Mouse (Mus musculus) central nervous system, embryonic 14 days (tissue): ENCODE results near the gene Phf19. TPM values are rescaled to one million over a fixed set of nuclear protein-coding genes. Genes with fewer than 3 reads are reported as not detected.

ENCODE experiments used
- polyA plus RNA-seq: library from polyadenylated mRNA; depleted of rRNA; stranded (reverse); fragments of >200 nt; gene quantifications from 2 replicates; pipeline ENCODE4 v1.2.3, GENCODE M21; 2012; rRNA removed

Gene Phf19
- 4.2 and 5.0 TPM in 2 replicates for polyA plus RNA-seq

DNA sequence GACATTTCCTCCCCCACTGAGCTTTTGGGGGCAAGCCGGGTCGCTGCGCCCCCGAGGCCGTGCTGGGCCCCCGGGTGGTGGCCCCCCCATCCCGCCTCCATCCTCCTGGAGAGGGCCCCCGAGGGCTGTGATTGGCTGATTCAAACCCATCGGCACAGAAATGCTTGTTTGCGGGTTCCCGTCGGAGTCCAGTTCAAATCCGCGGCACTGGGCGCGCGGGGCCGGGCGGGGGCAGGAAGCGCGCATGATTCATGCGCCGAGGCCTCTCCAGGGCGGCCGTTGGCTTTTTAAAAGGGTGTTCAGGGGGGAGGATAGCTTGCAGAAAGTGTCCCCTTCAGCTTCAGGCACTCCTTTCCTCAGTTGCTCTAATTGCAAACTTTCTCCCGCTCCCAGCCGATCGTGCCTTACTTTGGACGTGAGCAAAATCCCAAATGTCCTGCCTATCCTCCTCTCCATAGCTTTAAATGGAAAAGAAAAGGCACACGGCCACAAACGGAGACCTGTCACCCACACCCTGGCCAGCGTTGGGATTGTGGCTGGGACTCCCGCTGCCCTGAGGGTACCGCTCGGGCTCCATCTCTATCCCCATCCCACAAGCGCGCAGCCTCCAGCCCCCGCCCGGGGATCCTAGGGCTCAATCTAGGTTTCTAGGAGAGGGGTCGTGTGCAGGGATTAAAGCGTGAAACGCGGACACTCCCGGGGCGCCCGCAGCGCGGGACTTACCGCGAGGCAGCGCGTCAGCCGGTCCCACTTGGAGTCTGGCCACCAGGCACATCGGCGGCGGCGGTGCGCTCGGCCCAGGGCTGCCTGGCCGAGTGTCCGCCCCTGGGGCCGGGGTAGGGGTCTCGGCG lies at the start of gene Phf19:
TSS of gene Phf19 (minus strand) at position 809 of the 851 bp plus-strand sequence.

DNA sequence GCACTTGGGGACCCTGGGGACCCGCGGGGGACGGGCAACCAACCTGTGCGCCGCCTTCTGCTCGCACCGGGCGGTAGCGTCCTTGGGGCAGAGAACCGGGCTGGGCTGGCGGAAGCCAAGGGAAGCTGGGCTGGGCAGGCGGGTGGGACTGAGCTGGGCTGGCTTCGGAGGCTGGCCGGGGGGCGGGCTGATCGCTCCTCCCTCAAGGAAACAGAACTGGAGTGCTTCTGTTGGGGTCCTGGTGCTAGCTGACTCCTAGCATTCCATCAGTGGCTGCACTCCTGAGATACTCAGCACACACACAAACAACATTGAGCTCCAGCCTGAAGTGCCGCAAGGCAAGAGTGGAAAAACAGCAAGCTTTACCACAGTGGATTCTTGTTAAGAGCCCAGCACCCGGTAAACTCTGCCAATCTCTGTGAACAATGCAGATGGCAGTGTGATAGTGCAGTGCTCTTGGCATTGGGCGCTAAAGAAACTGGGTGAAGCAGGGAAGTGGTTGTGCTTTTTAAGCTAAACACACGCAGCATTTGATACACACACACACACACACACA lies 47.7 kb upstream of the Phf19 start, which contains the start of gene Traf1:
TSS of gene Traf1 (minus strand) at position 292 of the 556 bp plus-strand sequence.

DNA sequence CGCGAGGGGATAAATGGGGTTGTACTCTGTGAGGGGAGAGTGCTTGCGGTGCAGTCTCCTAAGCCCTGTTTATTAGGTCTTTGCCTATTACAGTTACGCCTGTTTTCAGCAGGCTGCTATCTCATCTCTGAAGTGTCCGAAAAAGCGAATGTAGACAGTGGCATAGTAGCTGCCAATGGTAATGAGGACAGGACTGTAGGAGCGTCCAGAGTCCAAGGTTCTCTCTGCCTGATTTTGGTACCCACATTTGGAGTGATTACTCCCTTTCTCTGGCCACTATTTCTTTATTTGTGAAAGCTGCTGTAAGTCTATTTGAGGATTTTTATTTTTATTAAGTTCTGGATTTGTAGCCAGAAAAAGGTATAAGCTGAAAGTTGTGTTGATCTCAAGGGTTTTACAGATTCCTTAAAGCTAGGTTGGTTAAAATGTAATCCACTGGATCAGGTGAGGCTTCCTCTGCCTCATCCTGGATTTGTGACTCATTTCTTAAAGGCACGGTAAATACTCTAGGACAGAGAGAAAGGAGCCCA lies 38.9 kb downstream of the Phf19 start, which contains the start of gene Psmd5:
TSS of gene Psmd5 (minus strand) at position 153 of the 530 bp plus-strand sequence.

DNA sequence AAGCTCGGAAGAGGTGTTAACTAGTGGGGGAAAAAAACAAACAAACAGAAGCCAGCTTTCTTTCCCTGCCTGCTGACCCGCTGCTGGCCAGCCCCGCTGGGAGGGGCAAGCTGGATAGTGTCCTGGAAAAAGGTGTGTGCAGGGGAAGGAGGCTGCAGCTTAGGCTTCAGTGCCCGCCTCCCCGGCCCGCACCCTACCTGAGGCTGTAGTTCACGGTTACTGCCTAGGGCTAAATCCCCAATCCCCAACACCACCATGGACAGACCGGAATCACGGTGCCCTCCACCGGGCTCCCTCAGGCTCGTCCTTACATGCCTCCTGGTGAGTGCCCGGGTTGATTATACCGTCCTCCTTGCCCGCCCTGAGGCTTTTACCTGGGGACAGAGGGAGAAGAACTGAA lies 39.6 kb downstream of the Phf19 start, which contains the start of gene Cutal:
TSS of gene Cutal (plus strand) at position 126 of the 400 bp plus-strand sequence.

Other genes starting within 250 kb of the Phf19 start
- gene Gapvd1, start 158.8 kb downstream of the Phf19 start, polyA plus RNA-seq = 52.8 TPM in 2 replicates
- gene Hspa5, start 142.1 kb downstream of the Phf19 start, polyA plus RNA-seq = 378 and 533 TPM in 2 replicates
- 22.8 and 24.4 TPM in 2 replicates for gene Rabepk, start 114.1 kb downstream of the Phf19 start, polyA plus RNA-seq
- gene Fbxw2, start 87.7 kb downstream of the Phf19 start, polyA plus RNA-seq = 60.1 and 67.5 TPM in 2 replicates
- gene Gm34653, start 81.0 kb downstream of the Phf19 start, polyA plus RNA-seq = 0.06 and 0.08 TPM in 2 replicates
- 0.17 and 0.21 TPM in 2 replicates for gene Cutal, start 39.6 kb downstream of the Phf19 start, polyA plus RNA-seq
- 51.5 and 54.6 TPM in 2 replicates for gene Psmd5, start 39.1 kb downstream of the Phf19 start, polyA plus RNA-seq
- 1.4 and 3.7 TPM in 2 replicates for gene Traf1, start 47.7 kb upstream of the Phf19 start, polyA plus RNA-seq
- gene Hc, start 147.4 kb upstream of the Phf19 start, polyA plus RNA-seq = 0.34 and 0.98 TPM in 2 replicates
- 1.1 and 1.4 TPM in 2 replicates for gene AI182371, start 187.5 kb upstream of the Phf19 start, polyA plus RNA-seq
- 32.5 and 38.7 TPM in 2 replicates for gene Cntrl, start 195.5 kb upstream of the Phf19 start, polyA plus RNA-seq